Mouse (Mus musculus) ES-Bruce4 (cell line): ENCODE measurements around the gene Sfn.

Experiments used
- CTCF ChIP-seq: IDR thresholded peaks from one replicate; pipeline ENCODE4 v1.8.1; 2011; ENCODE audit warnings: low read depth, low read length
- POLR2A ChIP-seq: IDR thresholded peaks from one replicate; pipeline ENCODE4 v1.8.1; 2011; ENCODE audit warnings: low read length; ENCODE audit not compliant: insufficient read depth

GRCm38 (mm10) chr4:133607284-133607683 lies 5.3 kb upstream of the Sfn start:
- TF ChIP-seq POLR2A (no peak), CTCF (no peak)
